In the genomic region with DNA sequence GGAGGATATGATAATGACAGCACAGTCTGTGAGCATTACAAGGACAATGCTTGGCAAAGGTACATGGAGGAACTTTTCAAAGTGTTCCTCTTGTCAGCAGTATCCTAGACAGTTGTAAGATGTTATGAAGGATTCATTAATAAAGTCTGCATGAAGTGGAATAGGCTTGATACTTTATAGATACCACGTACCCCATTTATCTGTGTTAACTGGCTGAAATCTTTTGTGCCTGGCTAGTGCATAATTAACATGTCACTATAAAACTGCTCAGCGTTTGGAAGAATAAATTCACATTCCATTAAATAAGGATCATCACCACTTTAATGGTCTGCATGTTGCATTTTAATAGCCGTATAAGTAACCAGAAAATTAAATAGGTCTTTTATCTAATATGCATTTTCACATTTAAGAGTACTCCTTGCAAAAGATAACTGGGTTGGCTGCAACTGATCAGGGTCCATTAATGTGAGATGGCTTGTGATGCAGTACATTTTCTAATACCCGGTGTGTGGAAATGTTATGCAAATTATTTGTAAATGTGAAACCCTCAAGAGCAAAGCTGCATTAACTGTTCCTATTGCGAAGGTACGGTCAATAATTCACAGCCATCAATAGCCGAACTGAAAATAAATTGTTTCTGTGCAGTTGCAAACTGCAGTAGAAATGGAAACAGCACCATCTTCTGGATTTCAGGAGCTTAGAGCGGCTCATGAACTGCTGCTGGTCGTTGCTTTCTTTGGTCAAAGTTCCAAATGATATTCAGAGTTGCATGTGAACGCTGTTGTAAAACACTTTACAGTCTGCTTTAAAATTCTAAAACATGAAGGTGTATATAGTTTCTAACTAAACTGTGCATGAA, we compare ENCODE assay signal across 9 mouse cellular contexts.
DNase-seq lines count a peak whose midpoint lies in the region; ATAC-seq and TF ChIP-seq lines count a peak whose summit lies in the region.
"Had no signal": no experiment of that assay in that cellular context is flagged by ENCODE, and none has a peak within 500 bp of the region (broad histone marks: within the 10 kb centered on the region; RNA-seq: fewer than 3 reads in every experiment).

No protein-coding gene starts in this region.

- no peak overlapping the region for H3K27ac ChIP-seq in heart, postnatal 0 days (ENCODE audit: low read depth)
- H3K27ac ChIP-seq in hindbrain, embryonic 13.5 days, result no peak overlapping the region
- no peak overlapping the region for H3K27ac ChIP-seq in midbrain, postnatal 0 days (ENCODE audit: low read depth, low read length)

- no peaks in the 10 kb centered on the region for H3K4me1 ChIP-seq in heart, postnatal 0 days (ENCODE audit: control insufficient read depth, insufficient read depth)
- H3K4me1 ChIP-seq in hindbrain, embryonic 13.5 days (replicated peaks), result no peaks in the 10 kb centered on the region
- H3K4me1 ChIP-seq in midbrain, postnatal 0 days (ENCODE audit: insufficient read depth, low read length), result no peaks in the 10 kb centered on the region

- 0 out of 2 replicates have a peak overlapping the region, but pooled peaks have one; percentile 12 for H3K4me2 ChIP-seq in heart, postnatal 0 days (ENCODE audit: low read depth, low read length)
- H3K4me2 ChIP-seq in hindbrain, embryonic 13.5 days, result peak overlapping the region; percentile 42
- H3K4me2 ChIP-seq in midbrain, postnatal 0 days (ENCODE audit: low read depth, low read length, poor library complexity, severe bottlenecking), result peak overlapping the region; percentile 39

- H3K9me3 ChIP-seq in heart, postnatal 0 days (replicated peaks; ENCODE audit: control insufficient read depth, low read length), result no peaks in the 10 kb centered on the region
- no peaks in the 10 kb centered on the region for H3K9me3 ChIP-seq in hindbrain, embryonic 13.5 days
- no peaks in the 10 kb centered on the region for H3K9me3 ChIP-seq in midbrain, postnatal 0 days (ENCODE audit: low read length)

- DNase-seq in heart, postnatal 0 days (ENCODE audit: low spot score), result peak; percentile 20
- DNase-seq in heart, adult 8-10 months (ENCODE audit: low spot score), result no peak
- peak; percentile 60 for DNase-seq in brain, embryonic 18.5 days (ENCODE audit: low read depth, low spot score)
- DNase-seq in midbrain, postnatal 0 days (ENCODE audit: low spot score), result peak; percentile 73
- DNase-seq in testis, postnatal 10 days (ENCODE audit: low spot score), result no peak
- DNase-seq in lung, postnatal 36 days, result no peak
- DNase-seq: lung, postnatal 4 days had no signal

- ATAC-seq in heart, postnatal 0 days (ENCODE audit: insufficient read depth, low read depth), result no peak
- ATAC-seq in hindbrain, embryonic 13.5 days (ENCODE audit: low FRiP score), result peak; percentile 76
- ATAC-seq in midbrain, postnatal 0 days (ENCODE audit: low FRiP score), result peak; percentile 38; the same call in 1 of the 2 replicates
- ATAC-seq in activated CD4-positive, CD25-positive, alpha-beta regulatory T cell, adult 4 months, result no peak

- no peak for TF ChIP-seq EP300 in heart, postnatal 0 days (IDR thresholded peaks at IDR 0.05; ENCODE audit: low read depth)

- H3K4me3 ChIP-seq in heart, postnatal 0 days (ENCODE audit: low read depth, low read length), result no peak overlapping the region
- 0 out of 2 replicates have a peak overlapping the region, but pooled peaks have one; percentile 23 for H3K4me3 ChIP-seq in hindbrain, embryonic 13.5 days
- H3K4me3 ChIP-seq in midbrain, postnatal 0 days (ENCODE audit: low read depth, low read length), result peak overlapping the region; percentile 21

- no peaks in the 10 kb centered on the region for H3K36me3 ChIP-seq in heart, postnatal 0 days (replicated peaks; ENCODE audit: control insufficient read depth, insufficient read depth, low read length)
- H3K36me3 ChIP-seq in hindbrain, embryonic 13.5 days, result no peaks in the 10 kb centered on the region
- H3K36me3 ChIP-seq in midbrain, postnatal 0 days (ENCODE audit: insufficient read depth, low read length), result no peaks in the 10 kb centered on the region

- TF ChIP-seq CTCF in heart, postnatal 0 days (IDR thresholded peaks at IDR 0.05; ENCODE audit: low read depth), result peak; percentile 59
- peak; percentile 93 for TF ChIP-seq CTCF in midbrain, postnatal 0 days (IDR thresholded peaks at IDR 0.05)

- WGBS in heart, postnatal 0 days, result 44% methylated on average over 10 of the region's 10 CpGs
- 37% methylated on average over 10 of the region's 10 CpGs for WGBS in hindbrain, embryonic 13.5 days
- 28% methylated on average over 10 of the region's 10 CpGs for WGBS in midbrain, postnatal 0 days

- H3K27me3 ChIP-seq in heart, postnatal 0 days (ENCODE audit: control insufficient read depth, insufficient read depth, low read length), result no peaks in the 10 kb centered on the region
- no peaks in the 10 kb centered on the region for H3K27me3 ChIP-seq in hindbrain, embryonic 13.5 days
- no peaks in the 10 kb centered on the region for H3K27me3 ChIP-seq in midbrain, postnatal 0 days (ENCODE audit: insufficient read depth, low read length)

- no peak overlapping the region for H3K9ac ChIP-seq in heart, postnatal 0 days (replicated peaks; ENCODE audit: low read depth, low read length)
- H3K9ac ChIP-seq in hindbrain, embryonic 13.5 days, result no peak overlapping the region
- 0 out of 2 replicates have a peak overlapping the region, but pooled peaks have one; percentile 19 for H3K9ac ChIP-seq in midbrain, postnatal 0 days (replicated peaks; ENCODE audit: low read length, poor library complexity, severe bottlenecking)

Comparison
In these comparisons a context has a peak if more than half of its experiments do, and no peak if none do; other contexts are left out.
1. DNase-seq: peak in heart, postnatal 0 days (single experiment), brain, embryonic 18.5 days (single experiment) and midbrain, postnatal 0 days (single experiment); none in heart, adult 8-10 months (single experiment), testis, postnatal 10 days (single experiment) and lung, postnatal 36 days (single experiment).
2. ATAC-seq: peak in hindbrain, embryonic 13.5 days (single experiment) and midbrain, postnatal 0 days (single experiment); none in heart, postnatal 0 days (single experiment) and activated CD4-positive, CD25-positive, alpha-beta regulatory T cell, adult 4 months (single experiment).
3. Peak in every context shown above with its lines, with median percentiles within 50 percentile points of each other: H3K4me2 ChIP-seq.